Mouse (Mus musculus) bone marrow macrophage, adult 2 months (primary cell): ENCODE data around the gene Unc79.

ENCODE experiments used
- CTCF ChIP-seq: IDR thresholded peaks from 2 replicates; pipeline ENCODE4 v1.5.1; 2012; ENCODE audit warnings: low read depth, mild to moderate bottlenecking, low read length, moderate library complexity
- POLR2A ChIP-seq: IDR thresholded peaks from 2 replicates; pipeline ENCODE4 v1.6.1; 2012; ENCODE audit warnings: mild to moderate bottlenecking, low read depth, low read length, borderline replicate concordance

GRCm38 (mm10) chr12:103091831-103092230 is 143.2 kb downstream of the Unc79 start:
- TF ChIP-seq POLR2A: no peak
- TF ChIP-seq CTCF: no peak
